ENCODE assay signal across 9 mouse cellular contexts in the genomic region with DNA sequence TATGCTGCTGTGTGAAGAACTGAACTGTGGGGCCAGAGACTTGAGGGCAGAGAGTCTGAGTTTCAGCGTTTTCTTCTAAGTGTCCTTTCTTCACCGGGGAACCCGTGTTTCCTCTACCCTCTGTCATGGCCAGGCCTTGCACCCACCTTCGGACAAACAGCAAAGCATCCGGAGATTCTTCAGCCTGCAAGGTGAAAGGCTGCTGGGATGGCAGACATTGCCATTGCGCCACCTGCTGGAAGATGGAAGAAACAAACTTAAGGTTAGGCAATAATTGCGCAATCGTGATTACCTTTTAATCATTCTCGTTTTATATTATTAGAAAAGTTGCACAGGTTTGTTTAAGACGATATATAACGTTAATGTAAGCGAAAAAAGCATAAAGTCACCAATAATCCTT. TPM values are rescaled to one million over a fixed set of nuclear protein-coding genes. Genes with fewer than 3 reads are reported as not detected.
DNase-seq lines count a peak whose midpoint lies in the region; ATAC-seq lines count a peak whose summit lies in the region.
"Had no signal": no experiment of that assay in that cellular context is flagged by ENCODE, and none has a peak within 500 bp of the region (broad histone marks: within the 10 kb centered on the region; RNA-seq: fewer than 3 reads in every experiment).

No protein-coding gene starts in this region.

- no peak overlapping the region for H3K9ac ChIP-seq in midbrain, embryonic 14.5 days (replicated peaks; ENCODE audit: low read length)
- H3K9ac ChIP-seq: stomach, embryonic 15.5 days had no signal

- 5% methylated on average over 12 of the region's 12 CpGs for WGBS in midbrain, embryonic 14.5 days

- H3K27me3 ChIP-seq in midbrain, embryonic 14.5 days (ENCODE audit: control insufficient read depth, insufficient read depth, low read length), result 0 out of 2 replicates have a peak, but pooled peaks cover 4% of the 10 kb centered on the region
- no peaks in the 10 kb centered on the region for H3K27me3 ChIP-seq in splenic B cell, adult 2 months (ENCODE audit: control insufficient read depth, insufficient read depth, low read length, poor library complexity, severe bottlenecking)
- H3K27me3 ChIP-seq: stomach, embryonic 15.5 days had no signal

- H3K4me3 ChIP-seq in midbrain, embryonic 14.5 days (replicated peaks; ENCODE audit: low read depth, low read length), result no peak overlapping the region
- H3K4me3 ChIP-seq: stomach, embryonic 15.5 days had no signal

- H3K4me2 ChIP-seq in midbrain, embryonic 14.5 days (ENCODE audit: low read length), result no peak overlapping the region
- H3K4me2 ChIP-seq: stomach, embryonic 15.5 days had no signal

- peak; percentile 31; the same call in 1 of the 2 replicates for ATAC-seq in midbrain, embryonic 14.5 days (ENCODE audit: low FRiP score, low TSS enrichment)

- peak; percentile 75 for DNase-seq in A20 (ENCODE audit: low read depth, low spot score)
- DNase-seq in adrenal gland, postnatal 14 days, result peak; percentile 81
- DNase-seq in embryo, embryonic 9.5 days (ENCODE audit: extremely low spot score), result peak; percentile 64
- peak; percentile 15 to 62 for DNase-seq in heart, adult 9 months (ENCODE audit: low spot score in 2 of 2)
- DNase-seq in kidney, adult 18-20 months, result peak; percentile 66
- peak; percentile 78 for DNase-seq in left cerebral cortex, postnatal 4 days
- DNase-seq in midbrain, embryonic 14.5 days, result peak; percentile 89
- peak; percentile 64 for DNase-seq in splenic B cell, adult 2 months (ENCODE audit: low read depth, low spot score)

- intact Hi-C loops in left cerebral cortex, postnatal 4 days (cut with DNase I), result loop anchor here (5.0 kb wide), 1 partner anchor 91 kb away; no protein-coding TSS in a partner anchor

- no peak overlapping the region for H3K27ac ChIP-seq in midbrain, embryonic 14.5 days (replicated peaks; ENCODE audit: low read depth, low read length)
- H3K27ac ChIP-seq: stomach, embryonic 15.5 days had no signal

- H3K4me1 ChIP-seq in midbrain, embryonic 14.5 days (ENCODE audit: control insufficient read depth, insufficient read depth, low read length), result no peaks in the 10 kb centered on the region
- H3K4me1 ChIP-seq: stomach, embryonic 15.5 days had no signal

- H3K36me3 ChIP-seq in midbrain, embryonic 14.5 days (ENCODE audit: control insufficient read depth, insufficient read depth, low read length), result no peaks in the 10 kb centered on the region
- no peaks in the 10 kb centered on the region for H3K36me3 ChIP-seq in splenic B cell, adult 2 months (ENCODE audit: control insufficient read depth, insufficient read depth, low read length, poor library complexity, severe bottlenecking)
- H3K36me3 ChIP-seq: stomach, embryonic 15.5 days had no signal

- no peaks in the 10 kb centered on the region for H3K9me3 ChIP-seq in midbrain, embryonic 14.5 days (ENCODE audit: control insufficient read depth, low read length)
- H3K9me3 ChIP-seq: stomach, embryonic 15.5 days had no signal

RNA-seq across cellular contexts. Expression of a gene that starts 28.9 kb away (rescaled TPM):
- total RNA-seq in adrenal gland, postnatal 14 days (2021), result 108 and 115 TPM in 2 replicates
- total RNA-seq in left cerebral cortex, postnatal 4 days (2021), result 10 to 100 TPM; 36.6 to 43.5 TPM
- polyA plus RNA-seq in midbrain, embryonic 14.5 days (2014; fragmentation: Nextera tagmentation; extraction: Ambion mirVana), result 20.4 and 42.8 TPM in 2 replicates

Comparison
In these comparisons a context has a peak if more than half of its experiments do, and no peak if none do; other contexts are left out.
1. DNase-seq: peak in every context shown above with its lines; median percentile 89 in midbrain, embryonic 14.5 days; 81 in adrenal gland, postnatal 14 days; 78 in left cerebral cortex, postnatal 4 days; 75 in A20; 66 in kidney, adult 18-20 months; 64 in embryo, embryonic 9.5 days; 64 in splenic B cell, adult 2 months; 38 in heart, adult 9 months.